Mouse (Mus musculus) liver, adult 2 months (tissue): ENCODE data around the gene Gm38392. TPM values are rescaled to one million over a fixed set of nuclear protein-coding genes. Genes with fewer than 3 reads are reported as not detected.
A peak's percentile ranks its signal among the peaks of the same experiment; 100 is the strongest.

ENCODE experiments used
- DNase-seq: peaks from one replicate; pipeline ENCODE4 v3.0.0-alpha.2; 2011; ENCODE audit warnings: low read depth, low spot score; ENCODE audit errors: extremely low read depth
- H3K27ac ChIP-seq: fragments of 200-500 bp; replicated peaks from 2 replicates; pipeline ENCODE4 v1.5.1; 2012; ENCODE audit warnings: low read depth, mild to moderate bottlenecking, control low read depth, inconsistent platforms, low read length; ENCODE audit not compliant: insufficient read depth
- H3K27me3 ChIP-seq: fragments of 200-500 bp; 2 replicates; pipeline ENCODE4 v1.6.1; 2012; ENCODE audit warnings: mild to moderate bottlenecking, moderate library complexity, low read length, inconsistent platforms; ENCODE audit not compliant: control insufficient read depth, insufficient read depth
- H3K36me3 ChIP-seq: fragments of 200-500 bp; 2 replicates; pipeline ENCODE4 v1.6.1; 2012; ENCODE audit warnings: low read length, inconsistent platforms; ENCODE audit not compliant: control insufficient read depth, insufficient read depth
- H3K4me1 ChIP-seq: fragments of 200-500 bp; 2 replicates; pipeline ENCODE4 v1.6.1; 2011; ENCODE audit warnings: low read length; ENCODE audit not compliant: control insufficient read depth, insufficient read depth
- H3K4me3 ChIP-seq: fragments of 200-500 bp; 2 replicates; pipeline ENCODE4 v1.5.1; 2011; ENCODE audit warnings: low read depth, mild to moderate bottlenecking, control low read depth, low read length, moderate library complexity; ENCODE audit not compliant: insufficient read depth
- H3K79me2 ChIP-seq: fragments of 200-500 bp; 2 replicates; pipeline ENCODE4 v1.6.1; 2012; ENCODE audit warnings: inconsistent platforms, mild to moderate bottlenecking, low read length, moderate library complexity; ENCODE audit not compliant: control insufficient read depth, insufficient read depth
- H3K9ac ChIP-seq: fragments of 200-500 bp; 2 replicates; pipeline ENCODE4 v1.6.1; 2012; ENCODE audit warnings: low read depth, mild to moderate bottlenecking, control low read depth, inconsistent platforms, low read length
- CTCF ChIP-seq: fragments of 200-500 bp; IDR thresholded peaks from 2 replicates; pipeline ENCODE4 v1.5.1; 2011; ENCODE audit warnings: low read depth, low read length, control low read depth
- POLR2A ChIP-seq: fragments of 200-500 bp; IDR thresholded peaks from 2 replicates; pipeline ENCODE4 v1.6.1; 2011; ENCODE audit warnings: low read length, control low read depth; ENCODE audit not compliant: insufficient read depth; ENCODE audit errors: extremely low read depth
- WGBS: fragments of 180-500 bp; shearing (Covaris S2); methylation state at CpG from one replicate; pipeline ENCODE4 v1.1.7; 2018; 5-methylcytosine and 5-hydroxymethylcytosine counted together
- polyA plus RNA-seq: library from polyadenylated mRNA; depleted of rRNA; stranded (reverse); fragments of >200 nt; gene quantifications from 2 replicates; pipeline ENCODE4 v1.2.3, GENCODE M21; 2012
- total RNA-seq: library from RNA; depleted of rRNA; stranded (reverse); fragments of >200 nt; gene quantifications from 2 replicates; pipeline ENCODE4 v1.2.3, GENCODE M21; 2014

Gm38392 gene
- total and polyA plus RNA-seq, 2 experiments: not detected

- H3K79me2 ChIP-seq: no peaks in the 10 kb centered on the region
- H3K27me3 ChIP-seq: no peaks in the 10 kb centered on the region
- H3K27ac ChIP-seq: no peak overlapping the region
- WGBS: 50% methylated on average over 6 of the region's 6 CpGs
- no peak overlapping the region for H3K9ac ChIP-seq
- H3K4me3 ChIP-seq: no peak overlapping the region
- TF ChIP-seq CTCF: no peak
- no peak for TF ChIP-seq POLR2A
- no peaks in the 10 kb centered on the region for H3K36me3 ChIP-seq
- H3K4me1 ChIP-seq: peaks cover 2% of the 10 kb centered on the region
- DNase-seq: peak; percentile 51
Observed at GRCm38 (mm10) chr3:88252739-88253138, 34.3 kb downstream of the Gm38392 start.

DNA sequence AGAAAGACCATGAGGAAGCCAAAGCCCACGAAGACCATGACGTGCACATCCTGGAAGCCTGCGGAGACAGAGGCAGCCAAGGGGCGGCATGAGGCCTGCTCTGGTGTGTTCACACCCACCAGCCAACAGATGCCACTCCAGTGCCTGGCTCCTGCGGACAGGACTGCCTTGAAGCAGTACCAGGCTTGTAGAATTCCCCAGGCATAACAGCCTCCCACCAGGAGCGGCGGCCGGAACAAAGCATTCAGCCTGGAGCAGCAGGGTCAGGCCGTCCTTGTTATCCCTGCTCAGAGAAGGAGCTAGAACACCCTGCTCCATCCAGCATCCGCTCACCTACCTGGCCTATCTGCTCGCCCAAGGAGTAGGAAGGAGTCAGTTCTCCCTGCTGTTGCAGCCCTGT lies 38.6 kb downstream of the Gm38392 start:
- WGBS: 91% methylated on average over 11 of the region's 11 CpGs
- no peak overlapping the region for H3K27ac ChIP-seq
- no peak for DNase-seq
- H3K36me3 ChIP-seq: no peaks in the 10 kb centered on the region
- H3K27me3 ChIP-seq: no peaks in the 10 kb centered on the region
- no peaks in the 10 kb centered on the region for H3K4me1 ChIP-seq
- H3K4me3 ChIP-seq: no peak overlapping the region
- H3K9ac ChIP-seq: no peak overlapping the region
- no peak for TF ChIP-seq POLR2A
- TF ChIP-seq CTCF: no peak
- no peaks in the 10 kb centered on the region for H3K79me2 ChIP-seq

DNA sequence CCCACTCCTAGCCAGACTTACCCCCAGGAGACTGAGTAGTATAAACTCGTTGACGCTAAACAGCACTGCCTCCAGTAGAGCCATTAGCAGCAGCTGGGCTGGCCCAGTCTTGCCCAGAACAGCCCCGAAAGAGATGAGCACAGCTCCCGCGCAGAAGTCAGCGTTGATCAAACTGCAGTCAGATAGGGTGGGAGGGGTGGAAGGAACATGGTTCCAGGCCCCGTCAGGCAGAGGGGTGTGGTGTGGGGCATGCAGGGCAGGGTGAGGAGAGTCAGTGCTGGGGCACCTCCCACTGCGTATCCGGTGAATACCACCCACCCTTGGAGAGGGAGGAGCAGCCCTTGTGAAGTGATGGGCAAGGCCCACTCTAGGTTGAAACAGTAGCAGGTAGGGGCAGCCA lies 39.3 kb downstream of the Gm38392 start:
- no peaks in the 10 kb centered on the region for H3K27me3 ChIP-seq
- H3K79me2 ChIP-seq: no peaks in the 10 kb centered on the region
- H3K4me1 ChIP-seq: no peaks in the 10 kb centered on the region
- no peak overlapping the region for H3K27ac ChIP-seq
- DNase-seq: no peak
- no peaks in the 10 kb centered on the region for H3K36me3 ChIP-seq
- H3K9ac ChIP-seq: no peak overlapping the region
- 81% methylated on average over 9 of the region's 9 CpGs for WGBS
- no peak for TF ChIP-seq CTCF
- no peak for TF ChIP-seq POLR2A
- no peak overlapping the region for H3K4me3 ChIP-seq

- Histone ChIP-seq H3K36me3 (no peaks in the 10 kb centered on the region), H3K27ac (no peak overlapping the region), H3K79me2 (no peaks in the 10 kb centered on the region), H3K4me3 (no peak overlapping the region), H3K27me3 (peaks cover 6% of the 10 kb centered on the region; the same call in 1 of the 2 replicates), H3K4me1 (no peaks in the 10 kb centered on the region), H3K9ac (no peak overlapping the region)
- DNase-seq: peak; percentile 38
- WGBS: 24% methylated on average over 13 of the region's 13 CpGs
- TF ChIP-seq POLR2A (no peak), CTCF (peak; percentile 96)
Observed at GRCm38 (mm10) chr3:88245811-88246210, 41.2 kb downstream of the Gm38392 start.

DNA sequence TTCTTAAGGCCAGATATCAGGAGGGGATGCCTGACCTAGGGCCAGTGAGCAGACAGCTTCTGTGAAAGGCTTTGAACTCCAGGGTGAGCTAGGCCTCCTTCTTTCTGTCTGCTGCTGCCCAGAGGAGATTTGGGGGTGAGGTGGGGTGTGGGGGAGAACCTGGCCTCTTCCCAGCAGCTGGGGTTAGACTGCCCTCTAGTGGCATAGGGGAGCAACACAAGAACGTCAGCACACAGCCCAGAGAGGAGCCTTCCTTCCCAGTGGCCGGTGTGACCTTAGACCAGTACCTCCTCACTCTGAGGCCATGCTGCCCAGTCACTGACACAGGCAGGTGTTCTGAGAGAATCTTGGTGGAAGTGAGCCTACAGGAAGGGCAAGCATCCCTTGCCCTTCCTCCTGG lies 42.9 kb downstream of the Gm38392 start:
- DNase-seq: no peak
- Histone ChIP-seq H3K79me2 (no peaks in the 10 kb centered on the region), H3K4me3 (no peak overlapping the region), H3K4me1 (no peaks in the 10 kb centered on the region), H3K36me3 (no peaks in the 10 kb centered on the region), H3K27me3 (peaks cover 6% of the 10 kb centered on the region; the same call in 1 of the 2 replicates), H3K9ac (no peak overlapping the region), H3K27ac (no peak overlapping the region)
- TF ChIP-seq POLR2A (no peak), CTCF (peak; percentile 92)
- WGBS: 20% methylated on average over 2 of the region's 2 CpGs

GRCm38 (mm10) chr3:88242531-88242930 lies 44.5 kb downstream of the Gm38392 start:
- Histone ChIP-seq H3K4me1 (no peaks in the 10 kb centered on the region), H3K36me3 (no peaks in the 10 kb centered on the region), H3K9ac (no peak overlapping the region), H3K27me3 (peaks cover 6% of the 10 kb centered on the region; the same call in 1 of the 2 replicates), H3K79me2 (no peaks in the 10 kb centered on the region), H3K27ac (no peak overlapping the region), H3K4me3 (no peak overlapping the region)
- DNase-seq: no peak
- 13% methylated on average over 13 of the region's 13 CpGs for WGBS
- TF ChIP-seq CTCF (peak; percentile 97), POLR2A (no peak)
